Comparison of ENCODE assay signal across 10 mouse cellular contexts in the genomic region with DNA sequence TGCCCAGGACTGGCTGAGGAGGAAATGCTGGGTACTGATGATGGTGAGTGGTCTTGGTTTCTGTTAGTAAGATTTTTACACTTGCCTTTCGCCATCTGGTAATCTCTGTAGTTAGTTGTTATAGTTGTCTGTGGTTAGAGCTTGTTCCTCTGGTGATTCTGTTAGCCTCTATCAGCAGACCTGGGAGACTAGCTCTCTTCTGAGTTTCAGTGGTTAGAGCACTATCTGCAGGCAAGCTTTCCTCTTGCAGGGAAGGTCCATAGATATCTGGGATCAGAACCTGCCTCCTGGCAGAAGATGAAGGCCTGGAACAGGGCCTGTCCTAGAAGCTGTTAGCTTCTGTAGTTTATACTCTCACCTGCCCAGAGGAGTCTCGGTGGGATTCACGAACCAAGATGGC. TPM values are rescaled to one million over a fixed set of nuclear protein-coding genes. Genes with fewer than 3 reads are reported as not detected.
DNase-seq lines count a peak whose midpoint lies in the region.
"Not testable (repeated sequence)": the region's sequence is repeated elsewhere in the genome, so short reads cannot be mapped to it uniquely, and the experiment has no call there.
"Had no signal": no experiment of that assay in that cellular context is flagged by ENCODE, and none has a peak within 500 bp of the region (broad histone marks: within the 10 kb centered on the region; RNA-seq: fewer than 3 reads in every experiment).

No protein-coding gene starts in this region.

- peak; percentile 0 for DNase-seq in cerebellum, adult 9-11 months
- peak; percentile 3 for DNase-seq in gastrocnemius, postnatal 25 days
- DNase-seq in heart, postnatal 25 days (ENCODE audit: low spot score): peak; percentile 2
- peak; percentile 5 for DNase-seq in layer of hippocampus, adult 11-12 months (ENCODE audit: low spot score)
- peak; percentile 2 for DNase-seq in left cerebral cortex, postnatal 36 days (ENCODE audit: low spot score in 2 of 2)
- peak; percentile 2 for DNase-seq in right cerebral cortex, postnatal 25 days
- peak; percentile 0 for DNase-seq in thymus, postnatal 25 days

- intact Hi-C loops in heart, postnatal 25 days (cut with DNase I); left cerebral cortex, postnatal 36 days (cut with DNase I): not testable (repeated sequence)

RNA-seq across cellular contexts. Expression of a gene that starts 5.5 kb away (rescaled TPM):
- not detected for total RNA-seq in gastrocnemius, postnatal 25 days (2021)
- total RNA-seq in heart, postnatal 25 days (2021): not detected
- not detected for total RNA-seq in left cerebral cortex, postnatal 36 days (2021)
- total RNA-seq: adrenal gland, adult 2 months; G1E; megakaryocyte-erythroid progenitor cell, adult 5-6 weeks had no signal

RNA-seq across cellular contexts. Expression of a gene that starts 16.3 kb away (rescaled TPM):
- not detected for total RNA-seq in gastrocnemius, postnatal 25 days (2021)
- not detected for total RNA-seq in heart, postnatal 25 days (2021)
- total RNA-seq in left cerebral cortex, postnatal 36 days (2021): not detected
- total RNA-seq: adrenal gland, adult 2 months; megakaryocyte-erythroid progenitor cell, adult 5-6 weeks had no signal

RNA-seq across cellular contexts. Expression of a gene that starts 54.2 kb away (rescaled TPM):
- total RNA-seq in gastrocnemius, postnatal 25 days (2021): not detected
- total RNA-seq in heart, postnatal 25 days (2021): not detected
- not detected for total RNA-seq in left cerebral cortex, postnatal 36 days (2021)
- total RNA-seq: adrenal gland, adult 2 months; G1E; megakaryocyte-erythroid progenitor cell, adult 5-6 weeks had no signal

Comparison
In these comparisons a context has a peak if more than half of its experiments do, and no peak if none do; other contexts are left out.
1. Peak in every context shown above with its lines: DNase-seq.